Mouse (Mus musculus) heart, adult 2 months (tissue): ENCODE measurements at regions not wholly inside any gene's neighbourhood (a gene's known extent, or its start where the extent isn't known, plus 50 kb on each side); places are given as distances from the start of the nearest gene placed in this dataset.

Experiments
- DNase-seq, 2 experiments: peaks; one replicate each; pipeline ENCODE4 v3.0.0; 2021
- H3K27ac ChIP-seq: fragments of 200-600 bp; 2 replicates; pipeline ENCODE4 v1.8.1; 2022
- H3K27me3 ChIP-seq: fragments of 200-500 bp; 2 replicates; pipeline ENCODE4 v1.6.1; 2012; ENCODE audit warnings: mild to moderate bottlenecking, low read length, inconsistent platforms, mixed read lengths; ENCODE audit not compliant: control insufficient read depth, insufficient read depth
- H3K36me3 ChIP-seq: fragments of 200-500 bp; 2 replicates; pipeline ENCODE4 v1.6.1; 2012; ENCODE audit warnings: low read length, inconsistent platforms; ENCODE audit not compliant: control insufficient read depth, insufficient read depth
- H3K4me1 ChIP-seq: fragments of 200-500 bp; 2 replicates; pipeline ENCODE4 v1.6.1; 2011; ENCODE audit warnings: low read length; ENCODE audit not compliant: control insufficient read depth, insufficient read depth
- H3K4me3 ChIP-seq: fragments of 200-600 bp; 2 replicates; pipeline ENCODE4 v1.8.1; 2022
- H3K79me2 ChIP-seq: fragments of 200-500 bp; replicated peaks from 2 replicates; pipeline ENCODE4 v1.6.1; 2012; ENCODE audit warnings: mild to moderate bottlenecking, inconsistent platforms, low read length, moderate library complexity, mixed read lengths; ENCODE audit not compliant: control insufficient read depth, insufficient read depth
- H3K9ac ChIP-seq: fragments of 200-500 bp; 2 replicates; pipeline ENCODE4 v1.6.1; 2012; ENCODE audit warnings: low read depth, mild to moderate bottlenecking, control low read depth, inconsistent platforms, low read length, mixed read lengths
- CTCF ChIP-seq: fragments of 200-600 bp; IDR thresholded peaks from 2 replicates; pipeline ENCODE4 v1.8.1; 2022; ENCODE audit warnings: antibody characterized with exemption, mild to moderate bottlenecking, moderate library complexity
- EP300 ChIP-seq: fragments of 200-500 bp; IDR thresholded peaks from 2 replicates; pipeline ENCODE4 v1.6.1; 2011; ENCODE audit warnings: low read depth, low read length, control low read depth; ENCODE audit not compliant: insufficient read depth
- POLR2A ChIP-seq: fragments of 200-500 bp; IDR thresholded peaks from 2 replicates; pipeline ENCODE4 v1.6.1; 2011; ENCODE audit warnings: mild to moderate bottlenecking, low read depth, low read length, control low read depth; ENCODE audit not compliant: insufficient read depth
- WGBS: fragments of 180-500 bp; shearing (Covaris S2); methylation state at CpG from one replicate; pipeline ENCODE4 v1.1.7; 2018; 5-methylcytosine and 5-hydroxymethylcytosine counted together
- intact Hi-C: fragments of 180-260 bp; cut with DNase I; formaldehyde crosslinking; loops from one replicate; pipeline ENCODE4 v1.15.1; 2025

- Histone ChIP-seq H3K4me1 (no peaks in the 10 kb centered on the region), H3K9ac (no peak overlapping the region), H3K27ac (no peak overlapping the region), H3K36me3 (no peaks in the 10 kb centered on the region), H3K79me2 (no peaks in the 10 kb centered on the region), H3K4me3 (no peak overlapping the region), H3K27me3 (no peaks in the 10 kb centered on the region)
- TF ChIP-seq EP300 (no peak), CTCF (no peak), POLR2A (no peak)
- WGBS: 54% methylated on average over 7 of the region's 7 CpGs
- DNase-seq: no peak
- intact Hi-C loops: no loop called here
Measured at GRCm38 (mm10) chr2:75202587-75203220, 377.1 kb downstream of the Mtx2 start.

DNA sequence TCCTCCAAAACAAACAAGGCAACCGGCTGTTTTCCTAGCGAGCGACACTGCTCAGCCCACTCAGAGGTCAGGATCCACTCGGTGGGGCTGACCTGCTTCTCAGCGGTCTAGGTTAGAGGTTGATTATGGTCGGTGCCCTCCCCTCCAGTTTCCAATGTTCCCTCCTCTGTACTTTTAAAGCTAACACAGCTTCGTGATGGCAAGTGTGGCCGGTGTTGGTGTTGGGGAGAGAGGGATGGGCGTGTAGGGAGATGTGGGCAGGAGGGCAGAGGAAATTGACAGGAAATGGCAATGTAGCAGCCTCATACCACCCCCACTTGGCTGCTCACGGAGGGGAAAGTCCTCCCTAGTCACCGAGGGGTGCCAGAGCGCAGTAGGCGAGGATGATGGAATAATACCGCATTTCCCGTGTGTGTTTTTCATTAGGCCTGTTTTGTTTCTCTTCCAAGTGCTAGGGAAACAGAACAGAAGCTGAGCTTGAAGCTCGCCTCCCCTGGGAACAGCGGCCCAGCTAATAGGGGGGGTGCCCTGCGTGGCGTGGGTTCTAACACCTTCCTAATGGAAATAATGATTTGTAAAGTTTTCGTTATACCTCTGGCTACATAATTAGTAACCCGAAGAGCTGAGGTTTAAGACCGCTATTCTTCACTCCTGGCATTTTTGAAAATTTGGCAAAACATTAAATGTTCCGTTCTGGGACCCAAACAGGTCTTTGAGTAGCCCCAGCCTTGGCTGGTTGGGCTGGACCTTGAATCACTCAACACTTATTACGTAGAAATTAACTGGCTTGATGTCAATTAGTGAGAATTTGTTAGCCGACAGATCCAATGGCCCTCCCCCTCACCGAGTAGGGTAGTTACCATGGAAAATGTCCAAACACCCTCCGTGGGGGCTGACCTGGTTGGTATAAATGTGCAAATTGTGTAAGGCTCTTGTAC, 383.5 kb downstream of the Mtx2 start:
- intact Hi-C loops: loop anchor here (5.0 kb wide), 1 partner anchor 37 kb away; no protein-coding TSS in a partner anchor
- H3K36me3 ChIP-seq: no peaks in the 10 kb centered on the region
- TF ChIP-seq POLR2A: no peak
- no peak for TF ChIP-seq CTCF
- TF ChIP-seq EP300: 0 out of 2 replicates have a peak, but pooled peaks have one; percentile 10
- peak overlapping the region; percentile 16; the same call in 1 of the 2 replicates for H3K9ac ChIP-seq
- H3K79me2 ChIP-seq: no peaks in the 10 kb centered on the region
- 44% methylated on average over 27 of the region's 27 CpGs for WGBS
- H3K4me1 ChIP-seq: peaks cover 6% of the 10 kb centered on the region
- peak overlapping the region; percentile 68 for H3K27ac ChIP-seq
- no peaks in the 10 kb centered on the region for H3K27me3 ChIP-seq
- no peak overlapping the region for H3K4me3 ChIP-seq
- peak; percentile 49 to 69 for DNase-seq

- Histone ChIP-seq H3K36me3 (no peaks in the 10 kb centered on the region), H3K9ac (no peak overlapping the region), H3K27me3 (no peaks in the 10 kb centered on the region), H3K4me3 (no peak overlapping the region), H3K79me2 (no peaks in the 10 kb centered on the region), H3K27ac (peak overlapping the region; percentile 68), H3K4me1 (peaks cover 6% of the 10 kb centered on the region)
- TF ChIP-seq EP300: no peak
- TF ChIP-seq POLR2A: no peak
- no peak for TF ChIP-seq CTCF
- intact Hi-C loops: loop anchor here (5.0 kb wide), 1 partner anchor 38 kb away; no protein-coding TSS in a partner anchor
- 84% methylated on average over 17 of the region's 17 CpGs for WGBS
- no peak for DNase-seq
Measured at GRCm38 (mm10) chr2:75209790-75210583, 384.4 kb downstream of the Mtx2 start.

GRCm38 (mm10) chr2:75216931-75217330, 391.3 kb downstream of the Mtx2 start:
- intact Hi-C loops: no loop called here
- 76% methylated on average over 5 of the region's 5 CpGs for WGBS

GRCm38 (mm10) chr2:75220775-75221359, 395.3 kb downstream of the Mtx2 start:
- Histone ChIP-seq H3K27me3 (peaks cover 2% of the 10 kb centered on the region), H3K4me1 (peaks cover 2% of the 10 kb centered on the region), H3K9ac (no peak overlapping the region), H3K36me3 (peaks cover 2% of the 10 kb centered on the region; the same call in 1 of the 2 replicates), H3K4me3 (no peak overlapping the region), H3K27ac (no peak overlapping the region; the same call in 1 of the 2 replicates), H3K79me2 (no peaks in the 10 kb centered on the region)
- no peak for DNase-seq
- TF ChIP-seq CTCF (no peak), POLR2A (no peak), EP300 (no peak)
- WGBS: 60% methylated on average over 8 of the region's 8 CpGs
- intact Hi-C loops: loop anchor here (5.0 kb wide), 1 partner anchor 69 kb away; no protein-coding TSS in a partner anchor

More at GRCm38 (mm10) chr2:75216931-75217330, 391.3 kb downstream of the Mtx2 start:
- Histone ChIP-seq H3K79me2 (no peaks in the 10 kb centered on the region), H3K4me1 (no peaks in the 10 kb centered on the region), H3K36me3 (no peaks in the 10 kb centered on the region), H3K4me3 (no peak overlapping the region), H3K9ac (no peak overlapping the region), H3K27me3 (peaks cover 2% of the 10 kb centered on the region), H3K27ac (no peak overlapping the region)
- DNase-seq: no peak
- TF ChIP-seq POLR2A (no peak), EP300 (no peak), CTCF (no peak)
